Mouse (Mus musculus): Measurements from ENCODE around the gene Crb1.

GRCm38 (mm10) chr1:139252041-139252440, 124.9 kb downstream of the Crb1 start:
- TF ChIP-seq GATA1 (IDR thresholded peaks at IDR 0.05; ENCODE audit: borderline replicate concordance, low read length) (no peak), FLI1 (IDR thresholded peaks at IDR 0.05; ENCODE audit: low read length) (no peak)
